Mouse (Mus musculus) cerebellum, adult 9-11 months (tissue): ENCODE measurements around the gene Bcl2l12.
"Not testable (repeated sequence)": the region's sequence is repeated elsewhere in the genome, so short reads cannot be mapped to it uniquely, and the experiment has no call there.

Experiments
- DNase-seq: peaks from one replicate; pipeline ENCODE4 v3.0.0; 2022

Gene Bcl2l12

GRCm38 (mm10) chr7:44998501-44998955, at the start of gene Bcl2l12:
Gene Bcl2l12 (minus strand): TSS chr7:44998712.
- DNase-seq: peak; percentile 76

- DNase-seq: peak; percentile 37
Observed at GRCm38 (mm10) chr7:45047491-45047890, 49.0 kb upstream of the Bcl2l12 start.

- DNase-seq: no peak
Observed at GRCm38 (mm10) chr7:45046853-45047350, 48.4 kb upstream of the Bcl2l12 start.

GRCm38 (mm10) chr7:45045741-45046140, 47.2 kb upstream of the Bcl2l12 start:
- no peak for DNase-seq

- no peak for DNase-seq
Observed at GRCm38 (mm10) chr7:45043307-45043706, 44.8 kb upstream of the Bcl2l12 start.

- DNase-seq: no peak
Observed at GRCm38 (mm10) chr7:45040851-45041250, 42.3 kb upstream of the Bcl2l12 start.

- DNase-seq: no peak
Observed at GRCm38 (mm10) chr7:45038411-45038810, 39.9 kb upstream of the Bcl2l12 start.

- no peak for DNase-seq
Observed at GRCm38 (mm10) chr7:45037720-45038361, 39.3 kb upstream of the Bcl2l12 start.

GRCm38 (mm10) chr7:45036702-45037101, 38.2 kb upstream of the Bcl2l12 start:
- no peak for DNase-seq

GRCm38 (mm10) chr7:45035631-45036030, 37.1 kb upstream of the Bcl2l12 start:
- no peak for DNase-seq

GRCm38 (mm10) chr7:45033722-45034359, 35.3 kb upstream of the Bcl2l12 start:
- no peak for DNase-seq

GRCm38 (mm10) chr7:45030857-45031256, 32.3 kb upstream of the Bcl2l12 start:
- DNase-seq: no peak

GRCm38 (mm10) chr7:45029995-45030394, 31.5 kb upstream of the Bcl2l12 start:
- DNase-seq: no peak

- no peak for DNase-seq
Observed at GRCm38 (mm10) chr7:45028351-45028750, 29.8 kb upstream of the Bcl2l12 start.

- DNase-seq: no peak
Observed at GRCm38 (mm10) chr7:45027761-45028160, 29.2 kb upstream of the Bcl2l12 start.

- DNase-seq: no peak
Observed at GRCm38 (mm10) chr7:45026256-45026655, 27.7 kb upstream of the Bcl2l12 start.

- DNase-seq: no peak
Observed at GRCm38 (mm10) chr7:45025601-45026220, 27.2 kb upstream of the Bcl2l12 start.

- no peak for DNase-seq
Observed at GRCm38 (mm10) chr7:45024281-45025248, 26.1 kb upstream of the Bcl2l12 start.

- DNase-seq: not testable (repeated sequence)
Observed at GRCm38 (mm10) chr7:45023711-45024110, 25.2 kb upstream of the Bcl2l12 start.

GRCm38 (mm10) chr7:45020225-45020624, 21.7 kb upstream of the Bcl2l12 start:
- DNase-seq: no peak

- peak; percentile 66 for DNase-seq
Observed at GRCm38 (mm10) chr7:45019031-45019571, 20.6 kb upstream of the Bcl2l12 start.
